ENCODE assay signal across 8 mouse cellular contexts in the genomic region with DNA sequence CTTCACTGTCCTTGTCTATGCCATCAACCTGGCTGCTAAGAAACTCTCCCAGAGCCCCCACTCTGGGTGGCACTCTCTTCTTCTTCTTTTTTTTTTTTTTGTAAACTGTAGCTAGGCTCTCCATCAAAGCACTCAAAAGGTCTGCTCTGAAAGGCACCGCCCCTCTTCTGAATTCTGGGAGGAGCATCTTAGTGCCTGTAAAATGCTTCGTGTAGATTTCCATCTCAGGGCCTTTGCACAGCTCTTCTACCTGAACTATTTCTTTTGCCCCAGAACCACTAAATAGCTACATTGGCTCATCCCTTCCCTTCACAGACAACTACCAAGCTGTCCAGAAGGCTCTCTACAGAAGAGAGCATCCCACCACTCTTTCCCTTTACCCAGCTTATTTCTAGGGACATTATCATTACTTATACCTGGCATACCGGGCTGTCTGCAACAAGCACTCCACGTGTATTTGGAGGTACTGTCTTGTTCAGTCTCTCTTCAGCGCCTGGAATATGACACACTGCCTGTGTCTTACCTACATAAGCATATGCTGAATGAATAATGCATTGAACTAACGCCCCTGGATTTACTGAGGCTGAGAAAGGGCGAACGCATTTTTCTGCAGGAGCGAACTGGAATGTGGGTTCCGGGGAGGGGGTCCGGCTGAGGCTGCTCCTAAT. TPM values are rescaled to one million over a fixed set of nuclear protein-coding genes. Genes with fewer than 3 reads are reported as not detected.
DNase-seq lines count a peak whose midpoint lies in the region; ATAC-seq lines count a peak whose summit lies in the region.

No protein-coding gene starts in this region.

- peak overlapping the region; percentile 81 for H3K4me2 ChIP-seq in heart, embryonic 14.5 days (ENCODE audit: low read length)
- H3K4me2 ChIP-seq in forebrain, embryonic 14.5 days (ENCODE audit: low read length), result peak overlapping the region; percentile 89
- peak overlapping the region; percentile 85 for H3K4me2 ChIP-seq in liver, embryonic 16.5 days (ENCODE audit: low read depth, low read length)

- H3K27me3 ChIP-seq in heart, embryonic 14.5 days (ENCODE audit: control insufficient read depth, insufficient read depth, low read length), result no peaks in the 10 kb centered on the region
- no peaks in the 10 kb centered on the region for H3K27me3 ChIP-seq in forebrain, embryonic 14.5 days (replicated peaks; ENCODE audit: control insufficient read depth, insufficient read depth, low read length)
- H3K27me3 ChIP-seq in liver, embryonic 16.5 days (ENCODE audit: control insufficient read depth, insufficient read depth, low read depth, low read length), result no peaks in the 10 kb centered on the region
- H3K27me3 ChIP-seq in splenic B cell, adult 2 months (ENCODE audit: control insufficient read depth, insufficient read depth, low read length, poor library complexity, severe bottlenecking), result no peaks in the 10 kb centered on the region

- peak overlapping the region; percentile 33 to 50; a peak in 3 of 4 replicates for H3K27ac ChIP-seq in heart, embryonic 14.5 days (replicated peaks in 1 of 2; ENCODE audit: control insufficient read depth in 1 of 2, insufficient read depth in 1 of 2, low read depth in 2 of 2, low read length in 2 of 2)
- peak overlapping the region; percentile 81 for H3K27ac ChIP-seq in forebrain, embryonic 14.5 days (ENCODE audit: low read depth, low read length)
- peak overlapping the region; percentile 32; the same call in 1 of the 2 replicates for H3K27ac ChIP-seq in liver, embryonic 16.5 days (ENCODE audit: low read length)

- peak overlapping the region; percentile 89 for H3K9ac ChIP-seq in heart, embryonic 14.5 days (ENCODE audit: low read length)
- peak overlapping the region; percentile 85 for H3K9ac ChIP-seq in forebrain, embryonic 14.5 days (ENCODE audit: low read length)
- H3K9ac ChIP-seq in liver, embryonic 16.5 days (ENCODE audit: low read depth, low read length), result peak overlapping the region; percentile 84

- DNase-seq in heart, adult 9 months (ENCODE audit: low spot score in 2 of 2), result no peak
- peak; percentile 52 for DNase-seq in NIH3T3 (ENCODE audit: low read depth)
- DNase-seq in forebrain, embryonic 14.5 days (ENCODE audit: low spot score), result peak; percentile 22
- peak; percentile 26 for DNase-seq in splenic B cell, adult 2 months (ENCODE audit: low read depth, low spot score)
- no peak for DNase-seq in left cerebral cortex, postnatal 4 days
- DNase-seq in gastrocnemius, postnatal 10 days, result no peak

- H3K4me3 ChIP-seq in heart, embryonic 14.5 days (ENCODE audit: control insufficient read depth in 1 of 2, insufficient read depth in 1 of 2, low read depth in 1 of 2, low read length in 2 of 2), result peak overlapping the region; percentile 82 to 95
- H3K4me3 ChIP-seq in forebrain, embryonic 14.5 days (ENCODE audit: low read depth, low read length), result peak overlapping the region; percentile 78
- peak overlapping the region; percentile 88 for H3K4me3 ChIP-seq in liver, embryonic 16.5 days (ENCODE audit: low read depth, low read length)

- H3K9me3 ChIP-seq in heart, embryonic 14.5 days (ENCODE audit: control insufficient read depth, low read length), result no peaks in the 10 kb centered on the region
- H3K9me3 ChIP-seq in forebrain, embryonic 14.5 days (replicated peaks; ENCODE audit: control insufficient read depth, low read length), result no peaks in the 10 kb centered on the region
- H3K9me3 ChIP-seq in liver, embryonic 16.5 days (replicated peaks; ENCODE audit: control insufficient read depth, low read length), result no peaks in the 10 kb centered on the region

- 2% methylated on average over 11 of the region's 11 CpGs for WGBS in heart, embryonic 14.5 days
- 2% methylated on average over 11 of the region's 11 CpGs for WGBS in forebrain, embryonic 14.5 days
- under 1% methylated on average over 11 of the region's 11 CpGs for WGBS in liver, embryonic 16.5 days (ENCODE audit: insufficient replicate concordance)

- ATAC-seq in heart, embryonic 14.5 days (ENCODE audit: insufficient number of reproducible peaks, insufficient read depth, low FRiP score, low read depth), result no peak
- peak; percentile 61 for ATAC-seq in forebrain, embryonic 14.5 days
- ATAC-seq in liver, embryonic 16.5 days (ENCODE audit: low read depth), result peak; percentile 46; the same call in 1 of the 2 replicates

- peaks cover 0 to 8% of the 10 kb centered on the region in 2 experiments; a peak in 2 of 4 replicates for H3K4me1 ChIP-seq in heart, embryonic 14.5 days (ENCODE audit: control insufficient read depth in 2 of 2, insufficient read depth in 2 of 2, low read length in 2 of 2)
- H3K4me1 ChIP-seq in forebrain, embryonic 14.5 days (ENCODE audit: control insufficient read depth, insufficient read depth, low read length), result peaks cover 3% of the 10 kb centered on the region; the same call in 1 of the 2 replicates
- peaks cover 8% of the 10 kb centered on the region for H3K4me1 ChIP-seq in liver, embryonic 16.5 days (ENCODE audit: control insufficient read depth, low read depth, low read length)

- H3K36me3 ChIP-seq in heart, embryonic 14.5 days (ENCODE audit: control insufficient read depth, insufficient read depth, low read length), result peaks cover 38% of the 10 kb centered on the region
- H3K36me3 ChIP-seq in forebrain, embryonic 14.5 days (ENCODE audit: control insufficient read depth, insufficient read depth, low read length), result peaks cover 16% of the 10 kb centered on the region
- peaks cover 3% of the 10 kb centered on the region for H3K36me3 ChIP-seq in liver, embryonic 16.5 days (ENCODE audit: control insufficient read depth, insufficient read depth)
- no peaks in the 10 kb centered on the region for H3K36me3 ChIP-seq in splenic B cell, adult 2 months (ENCODE audit: control insufficient read depth, insufficient read depth, low read length, poor library complexity, severe bottlenecking)

- intact Hi-C loops in left cerebral cortex, postnatal 4 days (cut with DNase I), result no loop called here

RNA-seq across cellular contexts. Expression of a gene that starts 0.8 kb away (rescaled TPM):
- 42.2 and 45.4 TPM in 2 replicates for polyA plus RNA-seq in heart, embryonic 14.5 days (2014; fragmentation: Nextera tagmentation; extraction: Ambion mirVana)
- 89.6 and 92.5 TPM in 2 replicates for polyA plus RNA-seq in forebrain, embryonic 14.5 days (2014; fragmentation: Nextera tagmentation; extraction: Ambion mirVana)
- 31.0 and 35.3 TPM in 2 replicates for polyA plus RNA-seq in liver, embryonic 16.5 days (2015; fragmentation: Nextera tagmentation; extraction: Ambion mirVana)
- total RNA-seq in left cerebral cortex, postnatal 4 days (2021), result 10 to 100 TPM; 50.3 to 52.5 TPM
- total RNA-seq in gastrocnemius, postnatal 10 days (2021), result 10 to 100 TPM; 17.4 to 17.6 TPM

RNA-seq across cellular contexts. Expression of a gene that starts 8.0 kb away (rescaled TPM):
- polyA plus RNA-seq in heart, embryonic 14.5 days (2014; fragmentation: Nextera tagmentation; extraction: Ambion mirVana), result 10.2 and 17.4 TPM in 2 replicates
- 6.8 and 7.3 TPM in 2 replicates for polyA plus RNA-seq in forebrain, embryonic 14.5 days (2014; fragmentation: Nextera tagmentation; extraction: Ambion mirVana)
- 2.2 TPM in 2 replicates for polyA plus RNA-seq in liver, embryonic 16.5 days (2015; fragmentation: Nextera tagmentation; extraction: Ambion mirVana)
- total RNA-seq in left cerebral cortex, postnatal 4 days (2021), result 1 to 10 TPM; 4.5 to 6.5 TPM
- 1 to 10 TPM; 3.5 to 5.2 TPM for total RNA-seq in gastrocnemius, postnatal 10 days (2021)

RNA-seq across cellular contexts. Expression of a gene that starts 8.3 kb away (rescaled TPM):
- polyA plus RNA-seq in heart, embryonic 14.5 days (2014; fragmentation: Nextera tagmentation; extraction: Ambion mirVana), result 10.1 and 10.7 TPM in 2 replicates
- 14.7 and 21.2 TPM in 2 replicates for polyA plus RNA-seq in forebrain, embryonic 14.5 days (2014; fragmentation: Nextera tagmentation; extraction: Ambion mirVana)
- 4.7 and 5.2 TPM in 2 replicates for polyA plus RNA-seq in liver, embryonic 16.5 days (2015; fragmentation: Nextera tagmentation; extraction: Ambion mirVana)
- total RNA-seq in left cerebral cortex, postnatal 4 days (2021), result 10 to 100 TPM; 22.9 to 23.5 TPM
- total RNA-seq in gastrocnemius, postnatal 10 days (2021), result 1 to 10 TPM; 6.5 to 6.8 TPM

RNA-seq across cellular contexts. Expression of a gene that starts 8.6 kb away (rescaled TPM):
- 81.7 and 96.0 TPM in 2 replicates for polyA plus RNA-seq in heart, embryonic 14.5 days (2014; fragmentation: Nextera tagmentation; extraction: Ambion mirVana)
- polyA plus RNA-seq in forebrain, embryonic 14.5 days (2014; fragmentation: Nextera tagmentation; extraction: Ambion mirVana), result 1.2 TPM in 2 replicates
- polyA plus RNA-seq in liver, embryonic 16.5 days (2015; fragmentation: Nextera tagmentation; extraction: Ambion mirVana), result 0.82 and 2.0 TPM in 2 replicates
- total RNA-seq in left cerebral cortex, postnatal 4 days (2021), result 1 to 10 TPM; 1.2 to 2.4 TPM
- total RNA-seq in gastrocnemius, postnatal 10 days (2021), result 100 to 1,000 TPM in 1 of 2 experiments, 10 to 100 TPM in 1; 90.6 to 101 TPM

RNA-seq across cellular contexts. Expression of a gene that starts 25.5 kb away (rescaled TPM):
- 245 and 260 TPM in 2 replicates for polyA plus RNA-seq in heart, embryonic 14.5 days (2014; fragmentation: Nextera tagmentation; extraction: Ambion mirVana)
- 281 and 371 TPM in 2 replicates for polyA plus RNA-seq in forebrain, embryonic 14.5 days (2014; fragmentation: Nextera tagmentation; extraction: Ambion mirVana)
- polyA plus RNA-seq in liver, embryonic 16.5 days (2015; fragmentation: Nextera tagmentation; extraction: Ambion mirVana), result 138 and 160 TPM in 2 replicates
- total RNA-seq in left cerebral cortex, postnatal 4 days (2021), result 10 to 100 TPM; 68.9 to 71.3 TPM
- total RNA-seq in gastrocnemius, postnatal 10 days (2021), result 10 to 100 TPM; 55.9 to 84.8 TPM

Comparison
In these comparisons a context has a peak if more than half of its experiments do, and no peak if none do; other contexts are left out.
1. DNase-seq: peak in NIH3T3 (single experiment), forebrain, embryonic 14.5 days (single experiment) and splenic B cell, adult 2 months (single experiment); none in heart, adult 9 months (0 of 2), left cerebral cortex, postnatal 4 days (single experiment) and gastrocnemius, postnatal 10 days (single experiment).
2. Peak in every context shown above with its lines, with median percentiles within 50 percentile points of each other: H3K27ac ChIP-seq, H3K4me2 ChIP-seq, H3K4me3 ChIP-seq and H3K9ac ChIP-seq.